8 mouse cellular contexts compared by ENCODE assay signal in genomic region chr7:19560491-19561260, GRCm38 (mm10). TPM values are rescaled to one million over a fixed set of nuclear protein-coding genes. Genes with fewer than 3 reads are reported as not detected.
DNase-seq lines count a peak whose midpoint lies in the region; ATAC-seq and TF ChIP-seq lines count a peak whose summit lies in the region.

No protein-coding gene starts in this region.

- H3K4me2 ChIP-seq in heart, embryonic 13.5 days: peak overlapping the region; percentile 98
- H3K4me2 ChIP-seq in limb, embryonic 12.5 days: peak overlapping the region; percentile 91
- H3K4me2 ChIP-seq in neural tube, embryonic 15.5 days: peak overlapping the region; percentile 98

- peaks cover 56% of the 10 kb centered on the region for H3K79me2 ChIP-seq in MEL (ENCODE audit: control insufficient read depth, insufficient read depth, low read length, poor library complexity)

- no peak for TF ChIP-seq RAD21 in MEL (IDR thresholded peaks at IDR 0.05; ENCODE audit: low read depth, low read length)

- peak overlapping the region; percentile 98 for H3K27ac ChIP-seq in gastrocnemius, adult 2 months
- H3K27ac ChIP-seq in MEL (ENCODE audit: control insufficient read depth, low read depth, low read length): no peak overlapping the region
- H3K27ac ChIP-seq in heart, embryonic 13.5 days (replicated peaks): peak overlapping the region; percentile 91
- H3K27ac ChIP-seq in limb, embryonic 12.5 days: peak overlapping the region; percentile 89; the same call in 1 of the 2 replicates
- peak overlapping the region; percentile 95 for H3K27ac ChIP-seq in neural tube, embryonic 15.5 days (replicated peaks)

- no peak for TF ChIP-seq CTCF in gastrocnemius, adult 2 months (IDR thresholded peaks at IDR 0.05)
- no peak for TF ChIP-seq CTCF in MEL (IDR thresholded peaks at IDR 0.05 in 2 of 3, conservative IDR thresholded peaks at IDR 0.05 in 1 of 3; ENCODE audit: control insufficient read depth in 1 of 3, insufficient read depth in 1 of 3, low read depth in 2 of 3, low read length in 3 of 3, poor library complexity in 1 of 3, severe bottlenecking in 1 of 3)

- WGBS in heart, embryonic 13.5 days: 20% methylated on average over 11 of the region's 11 CpGs
- 26% methylated on average over 11 of the region's 11 CpGs for WGBS in limb, embryonic 12.5 days
- 32% methylated on average over 11 of the region's 11 CpGs for WGBS in neural tube, embryonic 15.5 days

- ATAC-seq in heart, embryonic 13.5 days (ENCODE audit: extremely low read depth, insufficient number of reproducible peaks, low FRiP score, low TSS enrichment): no peak
- ATAC-seq in limb, embryonic 12.5 days (ENCODE audit: insufficient number of reproducible peaks, insufficient read depth, low FRiP score, low TSS enrichment, low read depth): no peak
- no peak for ATAC-seq in neural tube, embryonic 15.5 days (ENCODE audit: low FRiP score)

- intact Hi-C loops in gastrocnemius, adult 2 months (cut with DNase I): no loop called here

- peaks cover 9 to 34% of the 10 kb centered on the region in 2 experiments; a peak in 3 of 4 replicates for H3K4me1 ChIP-seq in MEL (ENCODE audit: control insufficient read depth in 1 of 2, insufficient read depth in 2 of 2, low read length in 2 of 2)
- peaks cover 63% of the 10 kb centered on the region for H3K4me1 ChIP-seq in heart, embryonic 13.5 days
- H3K4me1 ChIP-seq in limb, embryonic 12.5 days (replicated peaks): peaks cover 38% of the 10 kb centered on the region
- peaks cover 65% of the 10 kb centered on the region for H3K4me1 ChIP-seq in neural tube, embryonic 15.5 days

- peak overlapping the region; percentile 98 for H3K9ac ChIP-seq in MEL (ENCODE audit: control insufficient read depth, low read depth, low read length, poor library complexity, severe bottlenecking)
- peak overlapping the region; percentile 98 for H3K9ac ChIP-seq in heart, embryonic 13.5 days
- peak overlapping the region; percentile 96 for H3K9ac ChIP-seq in limb, embryonic 12.5 days (replicated peaks)
- peak overlapping the region; percentile 86 for H3K9ac ChIP-seq in neural tube, embryonic 15.5 days (replicated peaks)

- H3K9me3 ChIP-seq in MEL (replicated peaks; ENCODE audit: insufficient read depth, low read length): no peaks in the 10 kb centered on the region
- H3K9me3 ChIP-seq in heart, embryonic 13.5 days: no peaks in the 10 kb centered on the region
- H3K9me3 ChIP-seq in limb, embryonic 12.5 days: peaks cover 9% of the 10 kb centered on the region; the same call in 1 of the 2 replicates
- H3K9me3 ChIP-seq in neural tube, embryonic 15.5 days (replicated peaks): no peaks in the 10 kb centered on the region

- peak; percentile 33 for DNase-seq in gastrocnemius, adult 2 months
- no peak for DNase-seq in gastrocnemius, postnatal 10 days
- no peak for DNase-seq in MEL (ENCODE audit: low read depth, low spot score)
- no peak for DNase-seq in thymus, adult 18-20 months
- no peak for DNase-seq in ovary, postnatal 14 days (ENCODE audit: low spot score)

- H3K4me3 ChIP-seq in gastrocnemius, adult 2 months: peak overlapping the region; percentile 100
- H3K4me3 ChIP-seq in MEL (ENCODE audit: control insufficient read depth in 1 of 2, insufficient read depth in 1 of 2, low read depth in 2 of 2, low read length in 2 of 2): peak overlapping the region; percentile 60 to 98
- peak overlapping the region; percentile 98 for H3K4me3 ChIP-seq in heart, embryonic 13.5 days
- H3K4me3 ChIP-seq in limb, embryonic 12.5 days (replicated peaks): peak overlapping the region; percentile 99
- H3K4me3 ChIP-seq in neural tube, embryonic 15.5 days (replicated peaks): peak overlapping the region; percentile 79

- H3K36me3 ChIP-seq in MEL (ENCODE audit: control insufficient read depth in 1 of 2, insufficient read depth in 2 of 2, low read length in 2 of 2): peaks cover 3 to 26% of the 10 kb centered on the region in 2 experiments; a peak in 3 of 4 replicates
- H3K36me3 ChIP-seq in heart, embryonic 13.5 days: peaks cover 24% of the 10 kb centered on the region
- H3K36me3 ChIP-seq in limb, embryonic 12.5 days: peaks cover 51% of the 10 kb centered on the region
- peaks cover 19% of the 10 kb centered on the region for H3K36me3 ChIP-seq in neural tube, embryonic 15.5 days

- H3K27me3 ChIP-seq in MEL (ENCODE audit: control insufficient read depth in 1 of 2, insufficient read depth in 2 of 2, low read length in 2 of 2): no peaks in the 10 kb centered on the region
- H3K27me3 ChIP-seq in heart, embryonic 13.5 days (replicated peaks): no peaks in the 10 kb centered on the region
- no peaks in the 10 kb centered on the region for H3K27me3 ChIP-seq in limb, embryonic 12.5 days
- no peaks in the 10 kb centered on the region for H3K27me3 ChIP-seq in neural tube, embryonic 15.5 days (replicated peaks)

- no peak for TF ChIP-seq POLR2A in MEL (IDR thresholded peaks at IDR 0.05; ENCODE audit: control insufficient read depth in 1 of 2, insufficient read depth in 1 of 2, low read depth in 1 of 2, low read length in 2 of 2, poor library complexity in 1 of 2)

- no peak for TF ChIP-seq EP300 in MEL (IDR thresholded peaks at IDR 0.05; ENCODE audit: low read depth in 1 of 2, low read length in 2 of 2)

TF ChIP-seq in MEL, 35 proteins besides CTCF, POLR2A, EP300 and RAD21 (continues in another document):
- TF ChIP-seq SIN3A (IDR thresholded peaks at IDR 0.05; ENCODE audit: low read length): no peak
- no peak for TF ChIP-seq TAL1 (IDR thresholded peaks at IDR 0.05; ENCODE audit: low read length)
- TF ChIP-seq BHLHE40 (IDR thresholded peaks at IDR 0.05; ENCODE audit: borderline replicate concordance, low read depth, low read length): no peak
- TF ChIP-seq POLR2AphosphoS5 (IDR thresholded peaks at IDR 0.05; ENCODE audit: borderline replicate concordance, low read depth, low read length): no peak
- no peak for TF ChIP-seq GABPA (IDR thresholded peaks at IDR 0.05; ENCODE audit: low read depth, low read length)
- TF ChIP-seq MEF2A (IDR thresholded peaks at IDR 0.05; ENCODE audit: extremely low read depth, insufficient replicate concordance, low read depth, low read length, poor library complexity, severe bottlenecking): no peak
- TF ChIP-seq KAT2A (conservative IDR thresholded peaks at IDR 0.05; ENCODE audit: low read depth, low read length): no peak
- no peak for TF ChIP-seq HCFC1 (IDR thresholded peaks at IDR 0.05; ENCODE audit: low read depth, low read length)
- no peak for TF ChIP-seq USF2 (IDR thresholded peaks at IDR 0.05; ENCODE audit: borderline replicate concordance in 1 of 2, insufficient read depth in 1 of 2, low read depth in 1 of 2, low read length in 2 of 2)

RNA-seq across cellular contexts. Expression of gene Ppp1r37, which starts 2.2 kb away (rescaled TPM):
- 10 to 100 TPM; 48.4 to 49.1 TPM for total RNA-seq in gastrocnemius, adult 2 months (2021)
- 10 to 100 TPM; 38.7 to 41.1 TPM for total RNA-seq in gastrocnemius, postnatal 10 days (2021)
- 10.0 and 13.6 TPM in 2 replicates for total RNA-seq in MEL (2012; rRNA removed)
- polyA plus RNA-seq in MEL (2012; ENCODE audit: insufficient read depth in 1 of 2, insufficient read length in 2 of 2, low read depth in 1 of 2, low replicate concordance in 2 of 2, missing spikeins in 1 of 2): 10 to 100 TPM in 1 of 2 experiments, not detected in 1; 29.0 TPM
- polyA plus RNA-seq in heart, embryonic 13.5 days (2015; fragmentation: Nextera tagmentation; extraction: Ambion mirVana): 15.0 and 17.2 TPM in 2 replicates
- polyA plus RNA-seq in limb, embryonic 12.5 days (2016; fragmentation: Nextera tagmentation; extraction: Ambion mirVana): 33.2 and 39.7 TPM in 2 replicates
- polyA plus RNA-seq in neural tube, embryonic 15.5 days (2015; fragmentation: Nextera tagmentation; extraction: Ambion mirVana): 41.0 and 42.3 TPM in 2 replicates

RNA-seq across cellular contexts. Expression of gene Zfp296, which starts 16.4 kb away (rescaled TPM):
- under 1 TPM; 0.45 to 0.51 TPM for total RNA-seq in gastrocnemius, adult 2 months (2021)
- total RNA-seq in gastrocnemius, postnatal 10 days (2021): under 1 TPM; 0.21 to 0.23 TPM
- 2.9 and 3.3 TPM in 2 replicates for total RNA-seq in MEL (2012; rRNA removed)
- polyA plus RNA-seq in MEL (2012; ENCODE audit: insufficient read depth in 1 of 2, insufficient read length in 2 of 2, low read depth in 1 of 2, low replicate concordance in 2 of 2, missing spikeins in 1 of 2): 1 to 10 TPM in 1 of 2 experiments, not detected in 1; 7.8 TPM
- polyA plus RNA-seq in heart, embryonic 13.5 days (2015; fragmentation: Nextera tagmentation; extraction: Ambion mirVana): 0.12 and 0.32 TPM in 2 replicates
- polyA plus RNA-seq in limb, embryonic 12.5 days (2016; fragmentation: Nextera tagmentation; extraction: Ambion mirVana): 0.38 and 0.61 TPM in 2 replicates
- 0.23 and 0.61 TPM in 2 replicates for polyA plus RNA-seq in neural tube, embryonic 15.5 days (2015; fragmentation: Nextera tagmentation; extraction: Ambion mirVana)

RNA-seq across cellular contexts. Expression of gene Gemin7, which starts 16.7 kb away (rescaled TPM):
- total RNA-seq in gastrocnemius, adult 2 months (2021): 10 to 100 TPM; 73.4 to 74.2 TPM
- 10 to 100 TPM; 52.0 to 59.8 TPM for total RNA-seq in gastrocnemius, postnatal 10 days (2021)
- total RNA-seq in MEL (2012; rRNA removed): 49.6 and 58.0 TPM in 2 replicates
- 10 to 100 TPM in 1 of 2 experiments, not detected in 1; 78.7 TPM for polyA plus RNA-seq in MEL (2012; ENCODE audit: insufficient read depth in 1 of 2, insufficient read length in 2 of 2, low read depth in 1 of 2, low replicate concordance in 2 of 2, missing spikeins in 1 of 2)
- polyA plus RNA-seq in heart, embryonic 13.5 days (2015; fragmentation: Nextera tagmentation; extraction: Ambion mirVana): 114 and 134 TPM in 2 replicates
- polyA plus RNA-seq in limb, embryonic 12.5 days (2016; fragmentation: Nextera tagmentation; extraction: Ambion mirVana): 167 and 170 TPM in 2 replicates
- polyA plus RNA-seq in neural tube, embryonic 15.5 days (2015; fragmentation: Nextera tagmentation; extraction: Ambion mirVana): 145 and 154 TPM in 2 replicates

RNA-seq across cellular contexts. Expression of gene Nkpd1, which starts 43.0 kb away (rescaled TPM):
- not detected for total RNA-seq in gastrocnemius, adult 2 months (2021)
- not detected for total RNA-seq in gastrocnemius, postnatal 10 days (2021)
- total RNA-seq in MEL (2012; rRNA removed): 0.07 and 0.35 TPM in 2 replicates
- polyA plus RNA-seq in MEL (2012; ENCODE audit: insufficient read depth in 1 of 2, insufficient read length in 2 of 2, low read depth in 1 of 2, low replicate concordance in 2 of 2, missing spikeins in 1 of 2): under 1 TPM in 1 of 2 experiments, not detected in 1; 0.33 TPM
- polyA plus RNA-seq in heart, embryonic 13.5 days (2015; fragmentation: Nextera tagmentation; extraction: Ambion mirVana): 0.06 TPM in 1 of 2 replicates, not detected in the other
- polyA plus RNA-seq in limb, embryonic 12.5 days (2016; fragmentation: Nextera tagmentation; extraction: Ambion mirVana): 0.14 TPM in 1 of 2 replicates, not detected in the other
- 1.2 and 1.5 TPM in 2 replicates for polyA plus RNA-seq in neural tube, embryonic 15.5 days (2015; fragmentation: Nextera tagmentation; extraction: Ambion mirVana)

RNA-seq across cellular contexts. Expression of gene Clasrp, which starts 43.6 kb away (rescaled TPM):
- 10 to 100 TPM; 13.7 to 15.1 TPM for total RNA-seq in gastrocnemius, adult 2 months (2021)
- 10 to 100 TPM; 15.2 to 23.2 TPM for total RNA-seq in gastrocnemius, postnatal 10 days (2021)
- 29.9 and 31.1 TPM in 2 replicates for total RNA-seq in MEL (2012; rRNA removed)
- 10 to 100 TPM in 1 of 2 experiments, not detected in 1; 62.2 TPM for polyA plus RNA-seq in MEL (2012; ENCODE audit: insufficient read depth in 1 of 2, insufficient read length in 2 of 2, low read depth in 1 of 2, low replicate concordance in 2 of 2, missing spikeins in 1 of 2)
- polyA plus RNA-seq in heart, embryonic 13.5 days (2015; fragmentation: Nextera tagmentation; extraction: Ambion mirVana): 30.8 and 31.8 TPM in 2 replicates
- 77.4 and 78.4 TPM in 2 replicates for polyA plus RNA-seq in limb, embryonic 12.5 days (2016; fragmentation: Nextera tagmentation; extraction: Ambion mirVana)
- 51.0 and 61.5 TPM in 2 replicates for polyA plus RNA-seq in neural tube, embryonic 15.5 days (2015; fragmentation: Nextera tagmentation; extraction: Ambion mirVana)
